Mouse (Mus musculus) liver, adult 2 months (tissue): ENCODE data around the gene Ccdc117. TPM values are rescaled to one million over a fixed set of nuclear protein-coding genes. Genes with fewer than 3 reads are reported as not detected.
A peak's percentile ranks its signal among the peaks of the same experiment; 100 is the strongest.

Source experiments
- DNase-seq: peaks from one replicate; pipeline ENCODE4 v3.0.0-alpha.2; 2011; ENCODE audit warnings: low read depth, low spot score; ENCODE audit errors: extremely low read depth
- H3K27ac ChIP-seq: fragments of 200-500 bp; replicated peaks from 2 replicates; pipeline ENCODE4 v1.5.1; 2012; ENCODE audit warnings: low read depth, mild to moderate bottlenecking, control low read depth, inconsistent platforms, low read length; ENCODE audit not compliant: insufficient read depth
- H3K27me3 ChIP-seq: fragments of 200-500 bp; 2 replicates; pipeline ENCODE4 v1.6.1; 2012; ENCODE audit warnings: mild to moderate bottlenecking, moderate library complexity, low read length, inconsistent platforms; ENCODE audit not compliant: control insufficient read depth, insufficient read depth
- H3K36me3 ChIP-seq: fragments of 200-500 bp; 2 replicates; pipeline ENCODE4 v1.6.1; 2012; ENCODE audit warnings: low read length, inconsistent platforms; ENCODE audit not compliant: control insufficient read depth, insufficient read depth
- H3K4me1 ChIP-seq: fragments of 200-500 bp; 2 replicates; pipeline ENCODE4 v1.6.1; 2011; ENCODE audit warnings: low read length; ENCODE audit not compliant: control insufficient read depth, insufficient read depth
- H3K4me3 ChIP-seq: fragments of 200-500 bp; 2 replicates; pipeline ENCODE4 v1.5.1; 2011; ENCODE audit warnings: low read depth, mild to moderate bottlenecking, control low read depth, low read length, moderate library complexity; ENCODE audit not compliant: insufficient read depth
- H3K79me2 ChIP-seq: fragments of 200-500 bp; 2 replicates; pipeline ENCODE4 v1.6.1; 2012; ENCODE audit warnings: inconsistent platforms, mild to moderate bottlenecking, low read length, moderate library complexity; ENCODE audit not compliant: control insufficient read depth, insufficient read depth
- H3K9ac ChIP-seq: fragments of 200-500 bp; 2 replicates; pipeline ENCODE4 v1.6.1; 2012; ENCODE audit warnings: low read depth, mild to moderate bottlenecking, control low read depth, inconsistent platforms, low read length
- CTCF ChIP-seq: fragments of 200-500 bp; IDR thresholded peaks from 2 replicates; pipeline ENCODE4 v1.5.1; 2011; ENCODE audit warnings: low read depth, low read length, control low read depth
- POLR2A ChIP-seq: fragments of 200-500 bp; IDR thresholded peaks from 2 replicates; pipeline ENCODE4 v1.6.1; 2011; ENCODE audit warnings: low read length, control low read depth; ENCODE audit not compliant: insufficient read depth; ENCODE audit errors: extremely low read depth
- WGBS: fragments of 180-500 bp; shearing (Covaris S2); methylation state at CpG from one replicate; pipeline ENCODE4 v1.1.7; 2018; 5-methylcytosine and 5-hydroxymethylcytosine counted together
- polyA plus RNA-seq: library from polyadenylated mRNA; depleted of rRNA; stranded (reverse); fragments of >200 nt; gene quantifications from 2 replicates; pipeline ENCODE4 v1.2.3, GENCODE M21; 2012
- total RNA-seq: library from RNA; depleted of rRNA; stranded (reverse); fragments of >200 nt; gene quantifications from 2 replicates; pipeline ENCODE4 v1.2.3, GENCODE M21; 2014

The Ccdc117 gene
- total and polyA plus RNA-seq, 2 experiments = 5.2 to 15.3 TPM

DNA sequence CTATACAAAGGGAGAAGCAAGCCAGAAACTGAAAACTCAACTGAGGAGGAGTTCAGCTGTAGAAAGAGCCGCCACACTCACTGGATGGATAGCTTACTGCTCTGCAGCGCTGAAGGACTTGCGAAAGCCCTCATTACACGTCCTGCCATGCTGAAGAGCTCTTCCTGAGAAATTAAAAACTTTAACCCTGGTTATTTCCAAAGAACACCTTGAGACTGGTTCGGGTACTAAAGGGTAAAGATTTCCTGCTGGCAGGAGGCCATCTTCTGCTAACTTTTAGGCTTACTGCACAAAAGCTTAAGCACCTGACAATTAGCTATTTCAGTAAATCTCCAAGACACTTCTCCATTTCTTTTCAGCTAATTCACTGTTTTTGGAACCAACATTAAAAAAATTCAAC lies 11.8 kb downstream of the Ccdc117 start:
- H3K4me3 ChIP-seq = no peak overlapping the region
- no peak for DNase-seq
- H3K79me2 ChIP-seq = no peaks in the 10 kb centered on the region
- H3K27ac ChIP-seq = 0 out of 2 replicates have a peak overlapping the region, but pooled peaks have one; percentile 13
- peaks cover 4% of the 10 kb centered on the region for H3K4me1 ChIP-seq
- peaks cover 68% of the 10 kb centered on the region for H3K36me3 ChIP-seq
- TF ChIP-seq CTCF (no peak), POLR2A (no peak)
- no peak overlapping the region for H3K9ac ChIP-seq
- H3K27me3 ChIP-seq = no peaks in the 10 kb centered on the region
- 66% methylated on average over 5 of the region's 5 CpGs for WGBS

DNA sequence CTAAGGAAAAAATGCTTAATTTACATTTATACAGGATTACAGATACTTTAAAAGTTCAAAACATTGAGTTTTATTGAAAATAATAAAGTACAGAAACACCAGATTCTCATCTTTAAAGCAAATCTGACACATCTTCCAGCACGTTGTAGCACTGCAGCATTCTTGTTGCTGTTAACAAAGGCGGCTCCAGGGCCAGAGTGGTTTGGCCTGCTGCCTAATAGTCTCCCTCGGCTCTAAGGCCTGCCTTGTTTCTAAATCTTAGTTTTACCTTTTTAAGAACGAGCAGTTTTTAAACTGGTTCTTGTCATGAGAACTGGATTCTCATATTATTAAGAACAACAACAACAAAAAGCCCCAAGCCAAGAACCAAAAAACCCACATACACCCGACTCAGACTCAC lies 13.1 kb downstream of the Ccdc117 start:
- H3K9ac ChIP-seq = no peak overlapping the region
- 47% methylated on average over 5 of the region's 5 CpGs for WGBS
- H3K27me3 ChIP-seq = no peaks in the 10 kb centered on the region
- peaks cover 15% of the 10 kb centered on the region for H3K4me1 ChIP-seq
- H3K4me3 ChIP-seq = no peak overlapping the region
- no peak for DNase-seq
- TF ChIP-seq POLR2A (no peak), CTCF (no peak)
- no peaks in the 10 kb centered on the region for H3K79me2 ChIP-seq
- H3K27ac ChIP-seq = no peak overlapping the region
- peaks cover 68% of the 10 kb centered on the region for H3K36me3 ChIP-seq

DNA sequence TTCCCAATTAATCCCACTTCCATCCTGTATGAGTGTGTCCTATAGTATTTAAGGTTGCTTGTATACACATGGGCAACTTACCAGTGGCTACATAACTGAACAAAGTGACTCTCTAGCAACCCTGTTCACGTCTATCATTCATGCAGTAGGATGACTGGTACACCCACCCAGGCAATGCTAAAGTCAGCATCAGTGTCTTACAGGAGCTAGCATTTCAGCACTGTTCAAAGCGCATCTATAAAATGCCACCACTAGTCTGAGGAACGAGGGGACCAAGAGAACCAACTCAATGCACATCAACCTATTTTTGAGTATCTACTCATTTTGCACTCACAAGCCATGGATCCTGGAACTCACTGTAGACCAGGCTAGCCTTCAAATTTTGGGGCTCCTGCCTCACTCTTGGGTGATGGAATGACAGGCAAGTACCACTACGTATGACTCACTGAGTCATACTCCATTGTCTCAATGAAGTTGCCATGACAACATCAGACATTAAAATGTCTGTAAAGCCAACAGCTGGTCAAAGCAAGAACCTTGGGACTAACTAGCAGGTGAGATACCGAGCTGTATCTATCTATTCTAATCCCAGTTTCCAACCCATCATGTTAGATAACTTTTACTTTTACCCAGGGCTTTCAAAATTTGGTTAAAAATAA lies 14.0 kb downstream of the Ccdc117 start:
- Histone ChIP-seq H3K36me3 (peaks cover 74% of the 10 kb centered on the region), H3K27me3 (no peaks in the 10 kb centered on the region), H3K79me2 (no peaks in the 10 kb centered on the region), H3K4me1 (peaks cover 21% of the 10 kb centered on the region), H3K4me3 (no peak overlapping the region), H3K27ac (no peak overlapping the region), H3K9ac (no peak overlapping the region)
- no peak for TF ChIP-seq POLR2A
- TF ChIP-seq CTCF = no peak
- no peak for DNase-seq
- 70% methylated on average over 5 of the region's 5 CpGs for WGBS

DNA sequence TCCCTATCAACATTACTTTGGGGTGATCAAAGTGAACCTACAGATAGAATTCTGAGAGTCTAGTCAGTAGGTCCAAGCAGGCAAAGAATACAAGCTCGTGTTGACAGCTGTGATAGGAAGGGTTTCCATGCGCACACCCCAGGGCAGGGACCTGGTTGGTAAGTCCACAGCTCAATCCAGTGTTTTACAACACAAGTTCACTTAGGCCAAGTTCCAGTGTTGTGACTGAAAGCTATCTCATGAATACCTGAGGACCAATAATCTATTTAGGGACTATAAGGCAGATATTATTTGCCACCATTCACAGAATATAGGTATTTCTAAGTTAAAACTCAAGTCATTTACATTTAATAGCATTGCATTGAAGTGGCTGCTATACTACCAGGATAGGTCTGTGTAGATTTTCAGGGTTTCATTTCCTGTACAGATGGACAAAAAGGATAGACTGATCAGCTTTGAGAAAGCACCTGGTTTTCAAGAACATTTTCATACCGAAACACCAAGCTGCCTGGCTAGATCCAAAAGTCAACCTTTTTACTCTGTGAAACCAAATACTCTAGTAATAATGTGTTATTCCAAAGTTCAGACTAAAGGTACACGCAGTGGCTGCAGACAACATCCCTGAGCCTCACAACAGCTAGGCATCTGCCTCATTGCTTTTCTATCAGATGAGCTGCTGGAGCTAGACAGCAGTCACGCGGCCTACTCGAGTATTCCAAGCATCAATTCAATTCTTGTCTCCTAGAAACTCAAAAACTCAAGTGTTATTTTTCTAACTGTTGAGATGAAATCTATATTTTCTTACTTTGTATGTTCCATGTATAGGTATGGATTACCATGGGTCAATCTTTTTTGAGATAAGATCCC lies 15.2 kb downstream of the Ccdc117 start:
- Histone ChIP-seq H3K79me2 (peaks cover 2% of the 10 kb centered on the region; the same call in 1 of the 2 replicates), H3K27me3 (no peaks in the 10 kb centered on the region), H3K4me1 (peaks cover 23% of the 10 kb centered on the region), H3K36me3 (peaks cover 71% of the 10 kb centered on the region), H3K9ac (no peak overlapping the region), H3K27ac (0 out of 2 replicates have a peak overlapping the region, but pooled peaks have one; percentile 20), H3K4me3 (no peak overlapping the region)
- peak; percentile 75 for DNase-seq
- no peak for TF ChIP-seq POLR2A
- no peak for TF ChIP-seq CTCF
- 34% methylated on average over 7 of the region's 7 CpGs for WGBS

DNA sequence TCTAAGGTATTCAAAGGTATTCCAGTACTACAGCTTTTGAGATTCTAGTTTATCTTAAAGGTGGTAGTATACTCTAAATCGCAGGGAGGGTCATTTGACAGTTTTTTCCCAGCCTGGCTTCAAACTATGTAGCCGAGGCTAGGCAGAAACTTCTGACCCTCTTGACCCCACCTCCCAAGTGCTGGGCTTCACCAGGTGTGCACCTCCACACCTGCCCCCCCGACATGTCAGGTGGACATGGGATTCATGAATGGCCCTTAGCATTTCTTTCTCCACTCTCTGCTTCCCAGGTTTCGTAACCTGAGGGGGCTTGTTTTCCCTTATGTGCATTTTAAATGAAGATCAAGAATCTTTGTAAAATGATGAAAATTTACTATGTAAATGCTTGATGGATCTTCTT lies 16.6 kb downstream of the Ccdc117 start:
- H3K36me3 ChIP-seq = peaks cover 58% of the 10 kb centered on the region
- no peak overlapping the region for H3K4me3 ChIP-seq
- no peak for DNase-seq
- H3K27ac ChIP-seq = no peak overlapping the region; the same call in 1 of the 2 replicates
- H3K79me2 ChIP-seq = peaks cover 12% of the 10 kb centered on the region
- H3K9ac ChIP-seq = 0 out of 2 replicates have a peak overlapping the region, but pooled peaks have one; percentile 15
- peaks cover 23% of the 10 kb centered on the region for H3K4me1 ChIP-seq
- H3K27me3 ChIP-seq = no peaks in the 10 kb centered on the region
- WGBS = 73% methylated on average over 4 of the region's 4 CpGs
- TF ChIP-seq CTCF (no peak), POLR2A (no peak)
